Mouse (Mus musculus): ENCODE measurements around the gene Frmd8.

GRCm38 (mm10) chr19:5804371-5804899 lies 70.6 kb downstream of the Frmd8 start:
- TF ChIP-seq CTCF (IDR thresholded peaks at IDR 0.05; ENCODE audit: low read depth), result no peak
- TF ChIP-seq EP300 (optimal IDR thresholded peaks at IDR 0.05), result no peak
